Mouse (Mus musculus): ENCODE data around the gene Ttyh2. TPM values are rescaled to one million over a fixed set of nuclear protein-coding genes. Genes with fewer than 3 reads are reported as not detected.

The Ttyh2 gene
- total and polyA plus RNA-seq, 2 experiments from 2014 or later: 11.8 to 12.4 TPM

- WGBS: 11% methylated on average over 7 of the region's 7 CpGs
- TF ChIP-seq CTCF (IDR thresholded peaks at IDR 0.05; ENCODE audit: low read depth) (peak; percentile 46; the same call in 1 of the 2 replicates), EP300 (IDR thresholded peaks at IDR 0.05; ENCODE audit: low read depth) (no peak)
Measured at GRCm38 (mm10) chr11:114657737-114658136, 17.5 kb upstream of the Ttyh2 start.

GRCm38 (mm10) chr11:114662161-114662560 lies 13.1 kb upstream of the Ttyh2 start:
- Histone ChIP-seq H3K27me3 (ENCODE audit: control insufficient read depth, insufficient read depth, low read length) (peaks cover 9% of the 10 kb centered on the region; the same call in 1 of the 2 replicates), H3K36me3 (replicated peaks; ENCODE audit: control insufficient read depth, insufficient read depth, low read length) (no peaks in the 10 kb centered on the region), H3K4me3 (ENCODE audit: low read depth, low read length) (no peak overlapping the region), H3K9me3 (replicated peaks; ENCODE audit: control insufficient read depth, low read length) (no peaks in the 10 kb centered on the region), H3K27ac (ENCODE audit: low read depth) (no peak overlapping the region), H3K9ac (replicated peaks; ENCODE audit: low read depth, low read length) (no peak overlapping the region), H3K4me2 (ENCODE audit: low read depth, low read length) (no peak overlapping the region), H3K4me1 (ENCODE audit: control insufficient read depth, insufficient read depth) (no peaks in the 10 kb centered on the region)
- ATAC-seq (ENCODE audit: insufficient read depth, low read depth) (no peak), DNase-seq (ENCODE audit: low spot score) (no peak)
- no peak for TF ChIP-seq CTCF (IDR thresholded peaks at IDR 0.05; ENCODE audit: low read depth)
- TF ChIP-seq EP300 (IDR thresholded peaks at IDR 0.05; ENCODE audit: low read depth): no peak
- 88% methylated on average over 14 of the region's 14 CpGs for WGBS

More at GRCm38 (mm10) chr11:114657737-114658136, 17.5 kb upstream of the Ttyh2 start:
- ATAC-seq (ENCODE audit: insufficient read depth, low read depth) (no peak), DNase-seq (ENCODE audit: low spot score) (no peak)
- Histone ChIP-seq H3K27ac (ENCODE audit: low read depth) (no peak overlapping the region), H3K4me3 (ENCODE audit: low read depth, low read length) (no peak overlapping the region), H3K36me3 (replicated peaks; ENCODE audit: control insufficient read depth, insufficient read depth, low read length) (no peaks in the 10 kb centered on the region), H3K4me2 (ENCODE audit: low read depth, low read length) (no peak overlapping the region), H3K9me3 (replicated peaks; ENCODE audit: control insufficient read depth, low read length) (no peaks in the 10 kb centered on the region), H3K27me3 (ENCODE audit: control insufficient read depth, insufficient read depth, low read length) (peaks cover 4% of the 10 kb centered on the region), H3K4me1 (ENCODE audit: control insufficient read depth, insufficient read depth) (no peaks in the 10 kb centered on the region), H3K9ac (replicated peaks; ENCODE audit: low read depth, low read length) (no peak overlapping the region)

DNA sequence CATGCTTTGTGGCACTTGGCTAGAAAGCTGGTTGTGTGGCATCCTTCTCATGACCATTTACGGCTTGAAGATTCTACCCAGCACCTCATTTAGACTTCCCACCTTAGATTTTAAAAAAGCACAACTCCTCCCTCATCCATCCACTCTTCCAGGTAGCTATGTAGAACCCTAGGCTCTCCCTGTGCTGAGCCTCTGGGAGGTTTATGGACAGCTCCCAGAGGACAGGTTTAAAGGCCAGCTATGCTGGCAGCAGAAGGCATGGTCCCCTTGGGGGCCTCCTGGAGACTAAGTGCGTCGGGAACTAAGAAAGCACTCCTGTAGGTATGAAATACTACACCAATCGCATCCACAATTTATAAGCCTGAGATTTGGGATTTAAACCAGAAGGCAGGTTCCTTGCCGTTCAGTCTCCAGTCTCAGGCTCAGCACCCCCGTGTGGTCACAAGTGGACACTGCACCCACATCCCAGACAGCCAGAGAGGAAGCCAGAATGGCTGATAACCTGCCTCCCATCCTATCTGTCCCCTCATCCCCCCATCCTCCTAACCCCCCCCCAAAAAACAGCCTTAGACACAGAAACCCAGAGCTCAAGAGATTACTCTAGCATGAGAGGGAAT lies 12.4 kb upstream of the Ttyh2 start:
- H3K4me3 ChIP-seq (ENCODE audit: low read depth, low read length): no peak overlapping the region
- peak; percentile 59 for TF ChIP-seq CTCF (IDR thresholded peaks at IDR 0.05; ENCODE audit: low read depth)
- TF ChIP-seq EP300 (IDR thresholded peaks at IDR 0.05; ENCODE audit: low read depth): no peak
- 38% methylated on average over 6 of the region's 6 CpGs for WGBS
- peaks cover 9% of the 10 kb centered on the region; the same call in 1 of the 2 replicates for H3K27me3 ChIP-seq (ENCODE audit: control insufficient read depth, insufficient read depth, low read length)
- H3K4me1 ChIP-seq (ENCODE audit: control insufficient read depth, insufficient read depth): no peaks in the 10 kb centered on the region
- H3K9me3 ChIP-seq (replicated peaks; ENCODE audit: control insufficient read depth, low read length): no peaks in the 10 kb centered on the region
- H3K36me3 ChIP-seq (replicated peaks; ENCODE audit: control insufficient read depth, insufficient read depth, low read length): no peaks in the 10 kb centered on the region
- no peak overlapping the region for H3K4me2 ChIP-seq (ENCODE audit: low read depth, low read length)
- no peak overlapping the region for H3K9ac ChIP-seq (replicated peaks; ENCODE audit: low read depth, low read length)
- no peak overlapping the region for H3K27ac ChIP-seq (ENCODE audit: low read depth)
- ATAC-seq (ENCODE audit: insufficient read depth, low read depth) (no peak), DNase-seq (ENCODE audit: low spot score) (no peak)

DNA sequence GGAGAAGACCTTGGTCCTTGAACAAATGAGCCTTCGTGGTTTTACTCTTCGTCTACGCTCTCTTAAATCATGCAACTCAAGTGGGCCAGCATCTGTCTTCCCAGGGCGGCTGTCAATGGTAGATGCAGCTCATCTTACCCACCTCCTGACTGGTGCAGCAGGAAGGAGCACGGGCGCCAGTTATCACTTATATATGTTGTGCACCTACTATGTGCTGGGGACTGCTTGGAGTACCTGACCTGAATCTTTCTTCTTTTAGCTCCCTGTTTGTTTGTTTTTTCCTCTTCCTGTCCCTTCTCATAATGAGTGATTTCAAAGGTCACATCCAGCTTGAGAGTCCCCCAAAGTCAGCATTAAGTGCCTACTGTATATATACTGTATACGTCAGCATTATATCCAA lies 11.1 kb upstream of the Ttyh2 start:
- Histone ChIP-seq H3K4me1 (ENCODE audit: control insufficient read depth, insufficient read depth) (peaks cover under 1% of the 10 kb centered on the region; the same call in 1 of the 2 replicates), H3K36me3 (replicated peaks; ENCODE audit: control insufficient read depth, insufficient read depth, low read length) (no peaks in the 10 kb centered on the region), H3K27ac (ENCODE audit: low read depth) (no peak overlapping the region), H3K4me2 (ENCODE audit: low read depth, low read length) (no peak overlapping the region), H3K4me3 (ENCODE audit: low read depth, low read length) (no peak overlapping the region), H3K9me3 (replicated peaks; ENCODE audit: control insufficient read depth, low read length) (no peaks in the 10 kb centered on the region), H3K9ac (replicated peaks; ENCODE audit: low read depth, low read length) (no peak overlapping the region), H3K27me3 (ENCODE audit: control insufficient read depth, insufficient read depth, low read length) (peaks cover 9% of the 10 kb centered on the region; the same call in 1 of the 2 replicates)
- no peak for TF ChIP-seq EP300 (IDR thresholded peaks at IDR 0.05; ENCODE audit: low read depth)
- no peak for TF ChIP-seq CTCF (IDR thresholded peaks at IDR 0.05; ENCODE audit: low read depth)
- WGBS: 51% methylated on average over 7 of the region's 7 CpGs
- no peak for DNase-seq (ENCODE audit: low spot score)
- ATAC-seq (ENCODE audit: insufficient read depth, low read depth): no peak

DNA sequence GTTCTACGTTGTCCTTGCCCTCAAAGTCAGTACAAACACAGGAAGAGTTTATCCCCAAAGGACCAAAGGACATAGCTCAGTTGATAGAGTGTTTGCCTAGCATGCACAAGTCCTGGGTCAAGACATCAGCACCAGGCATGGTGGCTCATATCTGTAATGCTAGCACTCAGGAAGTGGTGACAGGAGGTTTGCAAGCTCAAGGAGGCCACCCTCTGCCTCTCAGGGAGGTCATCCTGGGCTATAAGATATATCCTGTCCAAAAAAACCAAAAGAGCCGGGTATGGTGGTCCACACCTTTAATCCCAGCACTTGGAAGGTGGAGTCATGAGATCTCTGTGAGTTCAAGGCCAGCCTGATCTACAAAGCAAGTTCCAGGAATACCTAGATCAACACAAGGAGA lies 9.8 kb upstream of the Ttyh2 start:
- DNase-seq (ENCODE audit: low spot score): no peak
- H3K27ac ChIP-seq (ENCODE audit: low read depth): no peak overlapping the region
- 40% methylated on average over 2 of the region's 2 CpGs for WGBS
- no peak overlapping the region for H3K9ac ChIP-seq (replicated peaks; ENCODE audit: low read depth, low read length)
- no peaks in the 10 kb centered on the region for H3K9me3 ChIP-seq (replicated peaks; ENCODE audit: control insufficient read depth, low read length)
- H3K27me3 ChIP-seq (ENCODE audit: control insufficient read depth, insufficient read depth, low read length): peaks cover 9% of the 10 kb centered on the region; the same call in 1 of the 2 replicates
- TF ChIP-seq EP300 (IDR thresholded peaks at IDR 0.05; ENCODE audit: low read depth) (no peak), CTCF (IDR thresholded peaks at IDR 0.05; ENCODE audit: low read depth) (no peak)
- no peak overlapping the region for H3K4me3 ChIP-seq (ENCODE audit: low read depth, low read length)
- no peak for ATAC-seq (ENCODE audit: insufficient read depth, low read depth)
- peaks cover 13% of the 10 kb centered on the region for H3K4me1 ChIP-seq (ENCODE audit: control insufficient read depth, insufficient read depth)
- peaks cover 2% of the 10 kb centered on the region; the same call in 1 of the 2 replicates for H3K36me3 ChIP-seq (replicated peaks; ENCODE audit: control insufficient read depth, insufficient read depth, low read length)
- H3K4me2 ChIP-seq (ENCODE audit: low read depth, low read length): no peak overlapping the region

GRCm38 (mm10) chr11:114666786-114667185 lies 8.4 kb upstream of the Ttyh2 start:
- Histone ChIP-seq H3K36me3 (replicated peaks; ENCODE audit: control insufficient read depth, insufficient read depth, low read length) (peaks cover 15% of the 10 kb centered on the region), H3K4me3 (ENCODE audit: low read depth, low read length) (no peak overlapping the region), H3K9me3 (replicated peaks; ENCODE audit: control insufficient read depth, low read length) (no peaks in the 10 kb centered on the region), H3K4me2 (ENCODE audit: low read depth, low read length) (no peak overlapping the region), H3K9ac (replicated peaks; ENCODE audit: low read depth, low read length) (no peak overlapping the region), H3K27ac (ENCODE audit: low read depth) (no peak overlapping the region), H3K4me1 (ENCODE audit: control insufficient read depth, insufficient read depth) (peaks cover 18% of the 10 kb centered on the region), H3K27me3 (ENCODE audit: control insufficient read depth, insufficient read depth, low read length) (peaks cover 9% of the 10 kb centered on the region; the same call in 1 of the 2 replicates)
- ATAC-seq (ENCODE audit: insufficient read depth, low read depth): no peak
- TF ChIP-seq CTCF (IDR thresholded peaks at IDR 0.05; ENCODE audit: low read depth): no peak
- TF ChIP-seq EP300 (IDR thresholded peaks at IDR 0.05; ENCODE audit: low read depth): no peak
- 9% methylated on average over 13 of the region's 13 CpGs for WGBS
- DNase-seq (ENCODE audit: low spot score): no peak

Data from heart, postnatal 0 days (tissue).